Mouse (Mus musculus): ENCODE results near the gene Tie1.
A peak's percentile ranks its signal among the peaks of the same experiment; 100 is the strongest.

Tie1 gene

GRCm38 (mm10) chr4:118472687-118473086 is 17.2 kb downstream of the Tie1 start:
- DNase-seq (ENCODE audit: low spot score) = no peak

- DNase-seq (ENCODE audit: low spot score) = no peak
Observed at GRCm38 (mm10) chr4:118471281-118471680, 18.6 kb downstream of the Tie1 start.

- DNase-seq (ENCODE audit: low spot score) = peak; percentile 12
Observed at GRCm38 (mm10) chr4:118465697-118466163, 24.1 kb downstream of the Tie1 start.

GRCm38 (mm10) chr4:118464956-118465355 is 24.9 kb downstream of the Tie1 start:
- DNase-seq (ENCODE audit: low spot score) = no peak

GRCm38 (mm10) chr4:118457345-118457975 is 32.4 kb downstream of the Tie1 start, which contains the start of gene Mpl:
TSS of gene Mpl (minus strand) at chr4:118457513.
- DNase-seq (ENCODE audit: low spot score) = no peak

GRCm38 (mm10) chr4:118446415-118447153 is 43.3 kb downstream of the Tie1 start:
- DNase-seq (ENCODE audit: low spot score) = peak; percentile 22

- peak; percentile 61 for DNase-seq (ENCODE audit: low spot score)
Observed at GRCm38 (mm10) chr4:118445781-118446414, 44.0 kb downstream of the Tie1 start.

- no peak for DNase-seq (ENCODE audit: low spot score)
Observed at GRCm38 (mm10) chr4:118445088-118445487, 44.8 kb downstream of the Tie1 start.

GRCm38 (mm10) chr4:118437829-118438253 is 52.0 kb downstream of the Tie1 start:
- peak; percentile 44 for DNase-seq (ENCODE audit: low spot score)

GRCm38 (mm10) chr4:118436820-118437603 is 52.8 kb downstream of the Tie1 start, which contains the start of gene Cdc20:
TSS of gene Cdc20 (minus strand) at chr4:118437352.
- peak; percentile 95 for DNase-seq (ENCODE audit: low spot score)

- no peak for DNase-seq (ENCODE audit: low spot score)
Observed at GRCm38 (mm10) chr4:118432332-118432731, 57.5 kb downstream of the Tie1 start.

- no peak for DNase-seq (ENCODE audit: low spot score)
Observed at GRCm38 (mm10) chr4:118429215-118429895, 60.5 kb downstream of the Tie1 start.

- no peak for DNase-seq (ENCODE audit: low spot score)
Observed at GRCm38 (mm10) chr4:118428531-118429214, 61.2 kb downstream of the Tie1 start.

- DNase-seq (ENCODE audit: low spot score) = peak; percentile 87
Observed at GRCm38 (mm10) chr4:118427768-118428451, 62.0 kb downstream of the Tie1 start, which contains the start of gene Elovl1. TSS of gene Elovl1 (plus strand) at chr4:118428093.

- DNase-seq (ENCODE audit: low spot score) = no peak
Observed at GRCm38 (mm10) chr4:118427415-118427767, 62.5 kb downstream of the Tie1 start.

- DNase-seq (ENCODE audit: low spot score) = no peak
Observed at GRCm38 (mm10) chr4:118425374-118425773, 64.5 kb downstream of the Tie1 start.

- no peak for DNase-seq (ENCODE audit: low spot score)
Observed at GRCm38 (mm10) chr4:118424541-118425160, 65.2 kb downstream of the Tie1 start.

- DNase-seq (ENCODE audit: low spot score) = no peak
Observed at GRCm38 (mm10) chr4:118421384-118421783, 68.5 kb downstream of the Tie1 start.
